8 mouse cellular contexts compared by ENCODE assay signal in the genomic region with DNA sequence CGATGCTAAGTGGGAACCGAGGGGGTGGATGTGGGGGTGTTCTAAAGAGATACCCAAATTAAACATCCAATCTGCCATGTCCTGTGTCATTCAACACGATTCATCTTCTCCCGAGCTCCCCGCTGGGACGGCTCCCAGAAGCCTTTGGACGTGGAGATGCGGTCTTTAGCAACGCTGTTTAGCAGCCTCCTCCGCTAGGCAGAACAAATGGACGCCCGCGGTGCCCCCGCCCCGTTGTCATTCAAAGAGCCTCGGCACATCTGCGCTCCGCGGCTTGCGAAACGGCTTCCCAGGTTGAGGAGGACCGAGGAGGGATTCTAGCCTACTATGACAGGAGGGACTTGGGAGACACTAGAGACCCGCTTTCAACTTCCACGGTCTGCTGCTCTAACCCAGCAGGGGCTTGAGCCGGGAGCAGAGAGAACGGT.
DNase-seq lines count a peak whose midpoint lies in the region; ATAC-seq and TF ChIP-seq lines count a peak whose summit lies in the region.

No protein-coding gene starts in this region.

- H3K4me1 ChIP-seq in kidney, postnatal 0 days (replicated peaks; ENCODE audit: insufficient read depth, low read length): peaks cover 12% of the 10 kb centered on the region
- no peaks in the 10 kb centered on the region for H3K4me1 ChIP-seq in embryonic facial prominence, embryonic 11.5 days (ENCODE audit: control insufficient read depth, insufficient read depth, low read length)
- H3K4me1 ChIP-seq in hindbrain, embryonic 16.5 days (ENCODE audit: control insufficient read depth, insufficient read depth, low read depth, low read length): peaks cover 15% of the 10 kb centered on the region
- peaks cover 15% of the 10 kb centered on the region for H3K4me1 ChIP-seq in limb, embryonic 12.5 days (replicated peaks)

- H3K4me2 ChIP-seq in kidney, postnatal 0 days (ENCODE audit: low read length): peak overlapping the region; percentile 44
- peak overlapping the region; percentile 35 for H3K4me2 ChIP-seq in embryonic facial prominence, embryonic 11.5 days (ENCODE audit: low read depth, low read length)
- H3K4me2 ChIP-seq in hindbrain, embryonic 16.5 days (ENCODE audit: low read length): peak overlapping the region; percentile 81
- H3K4me2 ChIP-seq in limb, embryonic 12.5 days: peak overlapping the region; percentile 53

- WGBS in kidney, postnatal 0 days: under 1% methylated on average over 26 of the region's 26 CpGs
- under 1% methylated on average over 26 of the region's 26 CpGs for WGBS in embryonic facial prominence, embryonic 11.5 days
- under 1% methylated on average over 26 of the region's 26 CpGs for WGBS in hindbrain, embryonic 16.5 days
- WGBS in limb, embryonic 12.5 days: 1% methylated on average over 26 of the region's 26 CpGs

- no peak for DNase-seq in kidney, postnatal 0 days (ENCODE audit: low spot score)
- DNase-seq in kidney, adult 8-10 months: no peak
- peak; percentile 72 for DNase-seq in embryonic facial prominence, embryonic 11.5 days (ENCODE audit: low spot score)
- DNase-seq in right cerebral cortex, postnatal 36 days (ENCODE audit: low spot score in 2 of 2): peak; percentile 84 to 89
- no peak for DNase-seq in thymus, postnatal 36 days

- ATAC-seq in kidney, postnatal 0 days (replicated peaks; ENCODE audit: low FRiP score, low read depth): no peak
- 0 out of 2 replicates have a peak, but pooled peaks have one; percentile 48 for ATAC-seq in embryonic facial prominence, embryonic 11.5 days (replicated peaks; ENCODE audit: insufficient number of reproducible peaks, low FRiP score, low TSS enrichment, low read depth)
- peak; percentile 67 for ATAC-seq in hindbrain, embryonic 16.5 days
- ATAC-seq in limb, embryonic 12.5 days (ENCODE audit: insufficient number of reproducible peaks, insufficient read depth, low FRiP score, low TSS enrichment, low read depth): no peak
- ATAC-seq in megakaryocyte, adult 5-6 weeks (ENCODE audit: poor library complexity, severe bottlenecking): no peak

- TF ChIP-seq CTCF in kidney, postnatal 0 days (IDR thresholded peaks at IDR 0.05; ENCODE audit: low read depth): no peak

- peaks cover 37% of the 10 kb centered on the region for H3K27me3 ChIP-seq in kidney, postnatal 0 days (ENCODE audit: insufficient read depth, low read length)
- H3K27me3 ChIP-seq in embryonic facial prominence, embryonic 11.5 days (ENCODE audit: control insufficient read depth, insufficient read depth, low read length): peaks cover 30% of the 10 kb centered on the region
- peaks cover 2% of the 10 kb centered on the region; the same call in 1 of the 2 replicates for H3K27me3 ChIP-seq in hindbrain, embryonic 16.5 days (replicated peaks; ENCODE audit: control insufficient read depth, insufficient read depth, low read length)
- peaks cover 61% of the 10 kb centered on the region for H3K27me3 ChIP-seq in limb, embryonic 12.5 days

- no peaks in the 10 kb centered on the region for H3K36me3 ChIP-seq in kidney, postnatal 0 days (ENCODE audit: insufficient read depth, low read length)
- H3K36me3 ChIP-seq in embryonic facial prominence, embryonic 11.5 days (replicated peaks; ENCODE audit: control insufficient read depth, insufficient read depth, low read depth, low read length): no peaks in the 10 kb centered on the region
- no peaks in the 10 kb centered on the region for H3K36me3 ChIP-seq in hindbrain, embryonic 16.5 days (ENCODE audit: control insufficient read depth, insufficient read depth, low read length)
- no peaks in the 10 kb centered on the region for H3K36me3 ChIP-seq in limb, embryonic 12.5 days

- no peaks in the 10 kb centered on the region for H3K9me3 ChIP-seq in kidney, postnatal 0 days (replicated peaks; ENCODE audit: low read length)
- no peaks in the 10 kb centered on the region for H3K9me3 ChIP-seq in embryonic facial prominence, embryonic 11.5 days (replicated peaks; ENCODE audit: control insufficient read depth, low read length)
- H3K9me3 ChIP-seq in hindbrain, embryonic 16.5 days (ENCODE audit: control insufficient read depth, low read length): no peaks in the 10 kb centered on the region
- H3K9me3 ChIP-seq in limb, embryonic 12.5 days: no peaks in the 10 kb centered on the region

- no peak overlapping the region for H3K9ac ChIP-seq in kidney, postnatal 0 days (ENCODE audit: low read depth, low read length)
- no peak overlapping the region; the same call in 1 of the 2 replicates for H3K9ac ChIP-seq in embryonic facial prominence, embryonic 11.5 days (replicated peaks; ENCODE audit: low read length)
- H3K9ac ChIP-seq in hindbrain, embryonic 16.5 days (ENCODE audit: low read depth, low read length): peak overlapping the region; percentile 65
- no peak overlapping the region for H3K9ac ChIP-seq in limb, embryonic 12.5 days (replicated peaks)

- peak overlapping the region; percentile 7; the same call in 1 of the 2 replicates for H3K4me3 ChIP-seq in kidney, postnatal 0 days (replicated peaks; ENCODE audit: low read depth, low read length)
- H3K4me3 ChIP-seq in embryonic facial prominence, embryonic 11.5 days (ENCODE audit: low read depth, low read length): peak overlapping the region; percentile 15
- H3K4me3 ChIP-seq in hindbrain, embryonic 16.5 days (ENCODE audit: low read length): peak overlapping the region; percentile 43
- peak overlapping the region; percentile 30 for H3K4me3 ChIP-seq in limb, embryonic 12.5 days (replicated peaks)

- H3K27ac ChIP-seq in kidney, postnatal 0 days: no peak overlapping the region
- no peak overlapping the region for H3K27ac ChIP-seq in embryonic facial prominence, embryonic 11.5 days (replicated peaks; ENCODE audit: low read depth, low read length)
- 0 out of 2 replicates have a peak overlapping the region, but pooled peaks have one; percentile 23 for H3K27ac ChIP-seq in hindbrain, embryonic 16.5 days (ENCODE audit: low read depth, low read length)
- H3K27ac ChIP-seq in limb, embryonic 12.5 days: no peak overlapping the region

Comparison
In these comparisons a context has a peak if more than half of its experiments do, and no peak if none do; other contexts are left out.
1. ATAC-seq: peak in embryonic facial prominence, embryonic 11.5 days (single experiment) and hindbrain, embryonic 16.5 days (single experiment); none in kidney, postnatal 0 days (single experiment), limb, embryonic 12.5 days (single experiment) and megakaryocyte, adult 5-6 weeks (single experiment).
2. DNase-seq: peak in embryonic facial prominence, embryonic 11.5 days (single experiment) and right cerebral cortex, postnatal 36 days (2 of 2); none in kidney, postnatal 0 days (single experiment), kidney, adult 8-10 months (0 of 2) and thymus, postnatal 36 days (0 of 2).
3. Peak in every context shown above with its lines, with median percentiles within 50 percentile points of each other: H3K4me2 ChIP-seq and H3K4me3 ChIP-seq.